Mouse (Mus musculus) erythroblast, embryonic 14.5 days (primary cell): ENCODE measurements at regions not wholly inside any gene's neighbourhood (a gene's known extent, or its start where the extent isn't known, plus 50 kb on each side); places are given as distances from the start of the nearest gene placed in this dataset.

Experiments
- H3K27me3 ChIP-seq: 2 replicates; pipeline ENCODE4 v1.6.1; 2012; ENCODE audit warnings: inconsistent platforms; ENCODE audit not compliant: control insufficient read depth
- H3K36me3 ChIP-seq: 2 replicates; pipeline ENCODE4 v1.6.1; 2012; ENCODE audit warnings: mild to moderate bottlenecking, inconsistent platforms; ENCODE audit not compliant: control insufficient read depth
- H3K4me1 ChIP-seq: 2 replicates; pipeline ENCODE4 v1.6.1; 2012; ENCODE audit warnings: inconsistent platforms; ENCODE audit not compliant: control insufficient read depth
- H3K4me3 ChIP-seq: replicated peaks from 2 replicates; pipeline ENCODE3; 2012; ENCODE audit warnings: moderate library complexity, mild to moderate bottlenecking, inconsistent platforms
- H3K9me3 ChIP-seq: 2 replicates; pipeline ENCODE4 v1.6.1; 2012; ENCODE audit warnings: low read length, inconsistent platforms, mixed read lengths; ENCODE audit not compliant: control insufficient read depth
- GATA1 ChIP-seq: IDR thresholded peaks from 2 replicates; pipeline ENCODE4 v1.6.1; 2012; ENCODE audit warnings: low read length, inconsistent platforms, mixed read lengths
- TAL1 ChIP-seq: IDR thresholded peaks from 3 replicates; pipeline ENCODE4 v1.6.1; 2012; ENCODE audit warnings: low read length, inconsistent platforms, mixed read lengths

DNA sequence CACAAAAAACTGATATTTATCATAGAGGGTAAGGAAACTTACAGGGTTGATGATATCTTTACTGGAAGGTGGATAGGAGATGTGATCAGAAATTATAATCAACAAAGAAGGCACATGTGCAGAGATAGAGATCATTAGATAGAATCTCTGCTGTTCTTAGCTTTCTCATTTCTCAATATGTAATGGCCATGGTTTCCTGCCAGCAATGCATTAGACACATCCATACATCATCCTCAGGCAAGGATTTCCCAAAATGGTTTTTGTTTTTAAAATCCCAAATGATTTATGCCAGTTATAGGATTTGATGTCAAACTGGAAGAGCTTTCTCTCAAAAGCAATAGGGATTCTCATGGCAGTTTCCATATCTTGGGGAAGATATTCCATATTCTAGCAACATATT, 52.0 kb upstream of the C030005K15Rik start:
- H3K4me3 ChIP-seq = no peak overlapping the region
- H3K36me3 ChIP-seq = no peaks in the 10 kb centered on the region
- H3K4me1 ChIP-seq = no peaks in the 10 kb centered on the region
- TF ChIP-seq TAL1 = no peak
- no peak for TF ChIP-seq GATA1
- H3K9me3 ChIP-seq = no peaks in the 10 kb centered on the region
- H3K27me3 ChIP-seq = no peaks in the 10 kb centered on the region

DNA sequence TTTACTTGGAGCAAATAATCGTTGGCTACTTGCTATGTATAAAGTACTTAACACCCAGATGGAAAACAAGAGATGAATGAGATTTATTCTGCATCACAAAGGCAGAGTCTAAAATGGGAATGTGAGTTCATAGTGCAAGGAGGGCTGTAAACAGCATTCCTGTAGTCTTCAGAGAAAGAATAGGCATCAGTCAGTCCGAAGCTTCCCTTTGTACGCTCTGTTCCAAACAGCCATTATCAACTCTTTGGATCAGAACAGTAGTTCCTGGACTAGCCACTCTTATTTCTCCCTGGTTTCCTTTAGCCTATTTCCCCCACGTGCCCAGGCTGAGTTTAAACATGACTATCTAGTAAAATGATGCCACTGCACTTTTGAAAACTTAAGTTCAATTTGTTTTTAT, 52.8 kb upstream of the C030005K15Rik start:
- Histone ChIP-seq H3K27me3 (no peaks in the 10 kb centered on the region), H3K4me1 (no peaks in the 10 kb centered on the region), H3K9me3 (no peaks in the 10 kb centered on the region), H3K4me3 (no peak overlapping the region), H3K36me3 (no peaks in the 10 kb centered on the region)
- no peak for TF ChIP-seq GATA1
- no peak for TF ChIP-seq TAL1

DNA sequence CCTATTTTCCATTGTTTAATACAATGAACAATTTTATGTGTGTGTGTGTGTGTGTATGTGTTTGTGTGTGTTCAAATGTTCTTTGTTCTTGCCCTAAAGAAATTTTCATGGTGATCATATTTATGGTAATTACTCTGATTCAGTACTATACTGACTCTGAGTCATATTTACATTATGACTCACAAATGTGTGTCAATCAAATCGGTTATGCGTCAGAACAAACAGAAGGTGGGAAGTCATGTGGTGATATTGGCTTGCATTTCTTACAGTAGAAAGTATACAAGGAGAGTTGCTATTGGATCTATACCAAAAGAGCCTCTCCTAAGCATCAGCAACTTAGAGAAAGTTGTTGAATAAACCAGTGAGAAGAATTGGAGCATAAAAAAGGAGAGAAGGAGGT, 67.2 kb upstream of the C030005K15Rik start:
- H3K4me3 ChIP-seq = no peak overlapping the region
- no peaks in the 10 kb centered on the region for H3K36me3 ChIP-seq
- no peak for TF ChIP-seq GATA1
- no peak for TF ChIP-seq TAL1
- H3K4me1 ChIP-seq = no peaks in the 10 kb centered on the region
- no peaks in the 10 kb centered on the region for H3K27me3 ChIP-seq
- H3K9me3 ChIP-seq = no peaks in the 10 kb centered on the region

GRCm38 (mm10) chr10:97801448-97802265, 75.1 kb upstream of the C030005K15Rik start:
- Histone ChIP-seq H3K4me3 (no peak overlapping the region), H3K36me3 (no peaks in the 10 kb centered on the region), H3K4me1 (no peaks in the 10 kb centered on the region), H3K27me3 (no peaks in the 10 kb centered on the region), H3K9me3 (no peaks in the 10 kb centered on the region)
- no peak for TF ChIP-seq TAL1
- TF ChIP-seq GATA1 = no peak

GRCm38 (mm10) chr10:97807947-97808346, 81.4 kb upstream of the C030005K15Rik start:
- H3K36me3 ChIP-seq = no peaks in the 10 kb centered on the region
- H3K4me3 ChIP-seq = no peak overlapping the region
- H3K27me3 ChIP-seq = no peaks in the 10 kb centered on the region
- no peaks in the 10 kb centered on the region for H3K9me3 ChIP-seq
- H3K4me1 ChIP-seq = no peaks in the 10 kb centered on the region
- TF ChIP-seq TAL1 (no peak), GATA1 (no peak)

GRCm38 (mm10) chr10:97842574-97842973, 116.0 kb upstream of the C030005K15Rik start:
- Histone ChIP-seq H3K4me3 (no peak overlapping the region), H3K27me3 (no peaks in the 10 kb centered on the region), H3K4me1 (no peaks in the 10 kb centered on the region), H3K9me3 (no peaks in the 10 kb centered on the region), H3K36me3 (no peaks in the 10 kb centered on the region)
- TF ChIP-seq GATA1 (no peak), TAL1 (no peak)

DNA sequence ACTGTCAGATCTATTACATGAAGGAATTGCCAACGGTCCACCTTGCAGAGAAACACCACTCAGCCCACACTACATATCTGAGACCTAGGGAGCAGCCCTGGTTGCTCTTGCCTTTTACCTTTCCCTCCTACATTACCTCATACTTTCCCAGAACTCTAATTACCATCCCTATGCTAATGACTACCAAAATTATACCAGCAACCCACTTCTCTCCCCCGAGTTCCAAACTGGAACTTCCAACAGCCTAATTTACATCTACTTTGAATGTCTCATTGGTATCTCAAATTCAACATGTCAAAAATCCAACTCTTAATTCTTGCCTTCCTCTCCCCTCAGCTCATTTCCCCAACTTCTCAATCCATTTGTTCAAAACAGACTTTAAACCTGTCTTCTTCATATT, 124.9 kb upstream of the C030005K15Rik start:
- no peaks in the 10 kb centered on the region for H3K27me3 ChIP-seq
- no peaks in the 10 kb centered on the region; the same call in 1 of the 2 replicates for H3K9me3 ChIP-seq
- H3K36me3 ChIP-seq = no peaks in the 10 kb centered on the region
- TF ChIP-seq GATA1 (no peak), TAL1 (no peak)
- no peaks in the 10 kb centered on the region for H3K4me1 ChIP-seq
- H3K4me3 ChIP-seq = no peak overlapping the region

GRCm38 (mm10) chr10:97877088-97877487, 150.5 kb upstream of the C030005K15Rik start:
- no peak for TF ChIP-seq GATA1
- H3K4me1 ChIP-seq = no peaks in the 10 kb centered on the region
- H3K27me3 ChIP-seq = no peaks in the 10 kb centered on the region
- H3K9me3 ChIP-seq = no peaks in the 10 kb centered on the region
- no peaks in the 10 kb centered on the region for H3K36me3 ChIP-seq
- no peak overlapping the region for H3K4me3 ChIP-seq

DNA sequence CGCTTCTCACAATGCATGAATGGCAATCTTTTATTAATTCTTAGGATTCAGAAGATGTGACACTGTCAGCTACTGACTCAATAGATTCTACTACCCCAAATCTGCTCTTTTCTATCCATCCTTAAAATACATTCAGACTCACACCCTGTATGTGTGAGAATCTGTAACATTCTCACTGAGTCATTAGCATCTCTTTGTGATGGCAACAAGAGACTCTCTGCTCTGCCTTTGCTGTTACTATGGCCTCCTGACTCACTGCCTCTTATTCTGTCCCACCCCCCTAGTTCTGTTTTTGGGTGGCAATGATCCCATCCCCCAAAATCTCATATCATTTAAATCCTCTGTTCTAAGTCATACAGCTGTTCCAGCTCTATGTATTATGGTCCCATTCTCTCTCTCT, 159.5 kb upstream of the C030005K15Rik start:
- Histone ChIP-seq H3K4me1 (no peaks in the 10 kb centered on the region), H3K4me3 (no peak overlapping the region), H3K27me3 (no peaks in the 10 kb centered on the region), H3K9me3 (peaks cover 3% of the 10 kb centered on the region; the same call in 1 of the 2 replicates), H3K36me3 (no peaks in the 10 kb centered on the region)
- no peak for TF ChIP-seq TAL1
- no peak for TF ChIP-seq GATA1

GRCm38 (mm10) chr10:97905793-97906192, 179.2 kb upstream of the C030005K15Rik start:
- H3K4me1 ChIP-seq = no peaks in the 10 kb centered on the region
- no peaks in the 10 kb centered on the region for H3K36me3 ChIP-seq
- H3K9me3 ChIP-seq = no peaks in the 10 kb centered on the region
- H3K4me3 ChIP-seq = no peak overlapping the region
- H3K27me3 ChIP-seq = no peaks in the 10 kb centered on the region
- no peak for TF ChIP-seq TAL1
- no peak for TF ChIP-seq GATA1
